Mouse (Mus musculus) MEL (cell line): ENCODE measurements around the gene Spats1. TPM values are rescaled to one million over a fixed set of nuclear protein-coding genes. Genes with fewer than 3 reads are reported as not detected.

Experiments used
- DNase-seq: peaks from one replicate; pipeline ENCODE4 v3.0.0; 2011; ENCODE audit warnings: low read depth, low spot score
- H3K27ac ChIP-seq: 2 replicates; pipeline ENCODE4 v1.5.1; 2012; ENCODE audit warnings: low read depth, mild to moderate bottlenecking, control low read depth, low read length, moderate library complexity; ENCODE audit not compliant: control insufficient read depth
- H3K27me3 ChIP-seq, 2 experiments: fragments of 150-350 bp in 1 of 2; sonication (generic) in 1 of 2; 2 replicates each; pipeline ENCODE4 v1.6.1; 2012; ENCODE audit warnings: low read length in 2 of 2, mild to moderate bottlenecking in 2 of 2, improper control_type of control experiment in 1 of 2, moderate library complexity in 1 of 2; ENCODE audit not compliant: insufficient read depth in 2 of 2, control insufficient read depth in 1 of 2
- H3K36me3 ChIP-seq, 2 experiments: 2 replicates each; pipeline ENCODE4 v1.6.1; 2012 to 2014; ENCODE audit warnings: low read length in 2 of 2, improper control_type of control experiment in 1 of 2, inconsistent platforms in 1 of 2, mild to moderate bottlenecking in 1 of 2; ENCODE audit not compliant: insufficient read depth in 2 of 2, control insufficient read depth in 1 of 2
- H3K4me1 ChIP-seq, 2 experiments: fragments of 150-350 bp in 1 of 2; sonication (generic) in 1 of 2; 2 replicates each; pipeline ENCODE4 v1.6.1; 2012; ENCODE audit warnings: low read length in 2 of 2, improper control_type of control experiment in 1 of 2, mild to moderate bottlenecking in 1 of 2; ENCODE audit not compliant: insufficient read depth in 2 of 2, control insufficient read depth in 1 of 2
- H3K4me3 ChIP-seq, 2 experiments: fragments of 150-350 bp in 1 of 2; sonication (generic) in 1 of 2; 2 replicates each; pipeline ENCODE4 v1.5.1; 2012; ENCODE audit warnings: low read depth in 2 of 2, low read length in 2 of 2, mild to moderate bottlenecking in 2 of 2, moderate library complexity in 2 of 2, control low read depth in 1 of 2, improper control_type of control experiment in 1 of 2; ENCODE audit not compliant: control insufficient read depth in 1 of 2, insufficient read depth in 1 of 2
- H3K79me2 ChIP-seq: 2 replicates; pipeline ENCODE4 v1.6.1; 2012; ENCODE audit warnings: mild to moderate bottlenecking, low read length, moderate library complexity; ENCODE audit not compliant: control insufficient read depth, poor library complexity, insufficient read depth
- H3K9ac ChIP-seq: 2 replicates; pipeline ENCODE4 v1.6.1; 2012; ENCODE audit warnings: low read depth, mild to moderate bottlenecking, control low read depth, low read length, moderate library complexity; ENCODE audit not compliant: control insufficient read depth, poor library complexity, severe bottlenecking
- H3K9me3 ChIP-seq: fragments of 150-350 bp; sonication (generic); replicated peaks from 2 replicates; pipeline ENCODE4 v1.6.1; 2012; ENCODE audit warnings: mild to moderate bottlenecking, low read length, improper control_type of control experiment, moderate library complexity; ENCODE audit not compliant: insufficient read depth
- BHLHE40 ChIP-seq: IDR thresholded peaks from 2 replicates; pipeline ENCODE4 v1.6.1; 2012; ENCODE audit warnings: low read depth, mild to moderate bottlenecking, inconsistent platforms, low read length, improper control_type of control experiment, borderline replicate concordance
- CHD1 ChIP-seq: IDR thresholded peaks from 2 replicates; pipeline ENCODE4 v1.6.1; 2012; ENCODE audit warnings: low read depth, mild to moderate bottlenecking, inconsistent platforms, low read length, improper control_type of control experiment
- CHD2 ChIP-seq: IDR thresholded peaks from 2 replicates; pipeline ENCODE4 v1.6.1; 2011; ENCODE audit warnings: low read length, improper control_type of control experiment
- CTCF ChIP-seq, 3 experiments: IDR thresholded peaks in 2 of 3; conservative IDR thresholded peaks in 1 of 3; 2 replicates each; pipeline ENCODE4 v1.5.1; 2011 to 2012; ENCODE audit warnings: low read length in 3 of 3, low read depth in 2 of 3, mild to moderate bottlenecking in 2 of 3, improper control_type of control experiment in 1 of 3, inconsistent platforms in 1 of 3, mixed read lengths in 1 of 3, moderate library complexity in 1 of 3; ENCODE audit not compliant: control insufficient read depth in 1 of 3, insufficient read depth in 1 of 3, poor library complexity in 1 of 3, severe bottlenecking in 1 of 3
- E2F4 ChIP-seq: IDR thresholded peaks from 2 replicates; pipeline ENCODE4 v1.6.1; 2011; ENCODE audit warnings: low read depth, low read length, improper control_type of control experiment, borderline replicate concordance
- ELF1 ChIP-seq: IDR thresholded peaks from 2 replicates; pipeline ENCODE4 v1.6.1; 2014; ENCODE audit warnings: low read depth, mild to moderate bottlenecking, inconsistent platforms, low read length, improper control_type of control experiment, moderate library complexity
- EP300 ChIP-seq, 2 experiments: IDR thresholded peaks; 2 replicates each; pipeline ENCODE4 v1.6.1; 2011; ENCODE audit warnings: improper control_type of control experiment in 2 of 2, low read length in 2 of 2, low read depth in 1 of 2, mild to moderate bottlenecking in 1 of 2
- ETS1 ChIP-seq: IDR thresholded peaks from 2 replicates; pipeline ENCODE4 v1.6.1; 2012; ENCODE audit warnings: low read depth, mild to moderate bottlenecking, inconsistent platforms, low read length, improper control_type of control experiment, moderate library complexity
- GABPA ChIP-seq: IDR thresholded peaks from 2 replicates; pipeline ENCODE4 v1.6.1; 2012; ENCODE audit warnings: low read depth, mild to moderate bottlenecking, inconsistent platforms, low read length, improper control_type of control experiment, moderate library complexity
- GATA1 ChIP-seq: IDR thresholded peaks from 2 replicates; pipeline ENCODE4 v1.6.1; 2011; ENCODE audit warnings: low read depth, low read length, improper control_type of control experiment
- HCFC1 ChIP-seq: IDR thresholded peaks from 2 replicates; pipeline ENCODE4 v1.6.1; 2012; ENCODE audit warnings: low read depth, mild to moderate bottlenecking, inconsistent platforms, low read length, improper control_type of control experiment, moderate library complexity
- JUND ChIP-seq: IDR thresholded peaks from 2 replicates; pipeline ENCODE4 v1.6.1; 2011; ENCODE audit warnings: low read depth, mild to moderate bottlenecking, improper control_type of control experiment, low read length
- KAT2A ChIP-seq: conservative IDR thresholded peaks from 2 replicates; pipeline ENCODE4 v1.6.1; 2012; ENCODE audit warnings: low read depth, low read length, improper control_type of control experiment, inconsistent platforms
- MAFK ChIP-seq: IDR thresholded peaks from 2 replicates; pipeline ENCODE4 v1.6.1; 2011; ENCODE audit warnings: low read depth, mild to moderate bottlenecking, low read length, improper control_type of control experiment, borderline replicate concordance
- MAZ ChIP-seq: IDR thresholded peaks from 2 replicates; pipeline ENCODE4 v1.6.1; 2012; ENCODE audit warnings: low read depth, mild to moderate bottlenecking, inconsistent platforms, low read length, improper control_type of control experiment
- MEF2A ChIP-seq: IDR thresholded peaks from 2 replicates; pipeline ENCODE4 v1.6.1; 2014; ENCODE audit warnings: low read depth, mild to moderate bottlenecking, inconsistent platforms, low read length, improper control_type of control experiment; ENCODE audit not compliant: poor library complexity, insufficient replicate concordance, severe bottlenecking; ENCODE audit errors: extremely low read depth
- MXI1 ChIP-seq: IDR thresholded peaks from 2 replicates; pipeline ENCODE4 v1.6.1; 2011; ENCODE audit warnings: mild to moderate bottlenecking, low read depth, low read length, improper control_type of control experiment
- MYB ChIP-seq: IDR thresholded peaks from 2 replicates; pipeline ENCODE4 v1.6.1; 2011; ENCODE audit warnings: mild to moderate bottlenecking, low read depth, low read length, improper control_type of control experiment
- MYC ChIP-seq: IDR thresholded peaks from 2 replicates; pipeline ENCODE4 v1.6.1; 2011; ENCODE audit warnings: low read depth, mild to moderate bottlenecking, low read length, improper control_type of control experiment, moderate library complexity
- NELFE ChIP-seq: IDR thresholded peaks from 2 replicates; pipeline ENCODE4 v1.6.1; 2011; ENCODE audit warnings: low read depth, low read length, improper control_type of control experiment
- NRF1 ChIP-seq: IDR thresholded peaks from 2 replicates; pipeline ENCODE4 v1.6.1; 2014; ENCODE audit warnings: low read depth, mild to moderate bottlenecking, inconsistent platforms, low read length, improper control_type of control experiment, moderate library complexity; ENCODE audit not compliant: poor library complexity, insufficient read depth, severe bottlenecking
- POLR2A ChIP-seq, 2 experiments: IDR thresholded peaks; 2 replicates each; pipeline ENCODE4 v1.6.1; 2011 to 2012; ENCODE audit warnings: low read length in 2 of 2, mild to moderate bottlenecking in 2 of 2, control low read depth in 1 of 2, improper control_type of control experiment in 1 of 2, low read depth in 1 of 2, moderate library complexity in 1 of 2; ENCODE audit not compliant: control insufficient read depth in 1 of 2, insufficient read depth in 1 of 2, poor library complexity in 1 of 2
- POLR2AphosphoS2 ChIP-seq: IDR thresholded peaks from 2 replicates; pipeline ENCODE4 v1.6.1; 2011; ENCODE audit warnings: low read length, improper control_type of control experiment
- POLR2AphosphoS5 ChIP-seq: IDR thresholded peaks from 2 replicates; pipeline ENCODE4 v1.6.1; 2012; ENCODE audit warnings: low read depth, borderline replicate concordance, mild to moderate bottlenecking, inconsistent platforms, low read length, moderate library complexity, mixed read lengths
- RAD21 ChIP-seq: IDR thresholded peaks from 2 replicates; pipeline ENCODE4 v1.6.1; 2011; ENCODE audit warnings: mild to moderate bottlenecking, low read depth, low read length, improper control_type of control experiment
- RCOR1 ChIP-seq: IDR thresholded peaks from 2 replicates; pipeline ENCODE4 v1.6.1; 2012; ENCODE audit warnings: low read depth, mild to moderate bottlenecking, inconsistent platforms, low read length, improper control_type of control experiment
- SIN3A ChIP-seq: IDR thresholded peaks from 2 replicates; pipeline ENCODE4 v1.6.1; 2012; ENCODE audit warnings: low read length, improper control_type of control experiment, inconsistent platforms
- SMC3 ChIP-seq: IDR thresholded peaks from 2 replicates; pipeline ENCODE4 v1.6.1; 2011; ENCODE audit warnings: low read depth, low read length, improper control_type of control experiment
- TAL1 ChIP-seq: IDR thresholded peaks from 2 replicates; pipeline ENCODE4 v1.6.1; 2012; ENCODE audit warnings: mild to moderate bottlenecking, inconsistent platforms, low read length, moderate library complexity, mixed read lengths
- TBP ChIP-seq: IDR thresholded peaks from 2 replicates; pipeline ENCODE4 v1.8.0; 2011; ENCODE audit warnings: low read depth, low read length, improper control_type of control experiment
- TCF12 ChIP-seq: IDR thresholded peaks from 2 replicates; pipeline ENCODE4 v1.6.1; 2014; ENCODE audit warnings: low read depth, mild to moderate bottlenecking, inconsistent platforms, low read length, improper control_type of control experiment, moderate library complexity
- UBTF ChIP-seq: IDR thresholded peaks from 2 replicates; pipeline ENCODE4 v1.6.1; 2012; ENCODE audit warnings: low read depth, mild to moderate bottlenecking, inconsistent platforms, low read length, improper control_type of control experiment, moderate library complexity, borderline replicate concordance; ENCODE audit not compliant: insufficient read depth
- USF1 ChIP-seq: IDR thresholded peaks from 2 replicates; pipeline ENCODE4 v1.6.1; 2014; ENCODE audit warnings: low read depth, mild to moderate bottlenecking, inconsistent platforms, low read length, improper control_type of control experiment, moderate library complexity
- USF2 ChIP-seq, 2 experiments: IDR thresholded peaks; 2 replicates each; pipeline ENCODE4 v1.6.1; 2011 to 2012; ENCODE audit warnings: improper control_type of control experiment in 2 of 2, low read length in 2 of 2, borderline replicate concordance in 1 of 2, inconsistent platforms in 1 of 2, low read depth in 1 of 2, mild to moderate bottlenecking in 1 of 2; ENCODE audit not compliant: insufficient read depth in 1 of 2
- ZC3H11A ChIP-seq: IDR thresholded peaks from 2 replicates; pipeline ENCODE4 v1.6.1; 2012; ENCODE audit warnings: low read depth, mild to moderate bottlenecking, inconsistent platforms, low read length, improper control_type of control experiment
- ZKSCAN1 ChIP-seq: IDR thresholded peaks from 2 replicates; pipeline ENCODE4 v1.6.1; 2012; ENCODE audit warnings: low read depth, mild to moderate bottlenecking, inconsistent platforms, low read length, improper control_type of control experiment, moderate library complexity
- ZNF384 ChIP-seq: IDR thresholded peaks from 2 replicates; pipeline ENCODE4 v1.6.1; 2012; ENCODE audit warnings: low read depth, mild to moderate bottlenecking, inconsistent platforms, low read length, improper control_type of control experiment
- polyA plus RNA-seq, 2 experiments: library from polyadenylated mRNA; stranded (reverse) in 1 of 2; unstranded in 1 of 2; fragments of >175 nt in 1 of 2; fragments of >200 nt in 1 of 2; gene quantifications; 2 replicates each; pipeline versions ENCODE4 v1.2.1 to v1.2.4; 2012; ENCODE audit warnings: low replicate concordance in 2 of 2, low read depth in 1 of 2; ENCODE audit not compliant: insufficient read length in 2 of 2, insufficient read depth in 1 of 2, missing spikeins in 1 of 2
- total RNA-seq: library from RNA; depleted of rRNA; stranded (reverse); fragments of 300-350 nt; gene quantifications from 2 replicates; pipeline ENCODE4 v1.2.3, GENCODE M21; 2012

Gene Spats1
- total and polyA plus RNA-seq, 3 experiments, result 1.5 to 149 (median 2.5) TPM

- Histone ChIP-seq H3K4me1 (peaks cover 0 to 11% of the 10 kb centered on the region in 2 experiments; a peak in 2 of 4 replicates), H3K27ac (no peak overlapping the region), H3K9ac (no peak overlapping the region), H3K27me3 (no peaks in the 10 kb centered on the region), H3K4me3 (no peak overlapping the region), H3K79me2 (0 out of 2 replicates have a peak, but pooled peaks cover 1% of the 10 kb centered on the region), H3K9me3 (no peaks in the 10 kb centered on the region), H3K36me3 (peaks cover 4 to 51% of the 10 kb centered on the region in 2 experiments; a peak in 3 of 4 replicates)
- DNase-seq, result peak; percentile 32
- TF ChIP-seq TCF12 (peak; percentile 47; the same call in 1 of the 2 replicates), POLR2A (IDR thresholded peaks at IDR 0.05; ENCODE audit: control insufficient read depth in 1 of 2, insufficient read depth in 1 of 2, low read depth in 1 of 2, low read length in 2 of 2, poor library complexity in 1 of 2) (no peak), CHD1 (no peak), MAZ (no peak), KAT2A (no peak), SMC3 (no peak), MYC (no peak), TAL1 (no peak), GABPA (no peak), MEF2A (no peak), ZNF384 (no peak), E2F4 (no peak), POLR2AphosphoS2 (no peak), ETS1 (peak; percentile 33; the same call in 1 of the 2 replicates), HCFC1 (no peak), UBTF (no peak), BHLHE40 (peak; percentile 85), MYB (no peak), ZC3H11A (no peak), MXI1 (peak; percentile 79), NELFE (no peak), ELF1 (no peak), USF2 (IDR thresholded peaks at IDR 0.05; ENCODE audit: borderline replicate concordance in 1 of 2, insufficient read depth in 1 of 2, low read depth in 1 of 2, low read length in 2 of 2) (0 out of 4 replicates have a peak, but pooled peaks of 1 of the 2 experiments have one; percentile 17), TBP (no peak), RAD21 (no peak), CHD2 (no peak), JUND (no peak), ZKSCAN1 (no peak), MAFK (no peak), NRF1 (no peak), EP300 (IDR thresholded peaks at IDR 0.05; ENCODE audit: low read depth in 1 of 2, low read length in 2 of 2) (peak; percentile 44 to 52; a peak in 2 of 4 replicates), USF1 (peak; percentile 75; the same call in 1 of the 2 replicates), POLR2AphosphoS5 (no peak), SIN3A (no peak), CTCF (IDR thresholded peaks at IDR 0.05 in 2 of 3, conservative IDR thresholded peaks at IDR 0.05 in 1 of 3; ENCODE audit: control insufficient read depth in 1 of 3, insufficient read depth in 1 of 3, low read depth in 2 of 3, low read length in 3 of 3, poor library complexity in 1 of 3, severe bottlenecking in 1 of 3) (no peak), RCOR1 (no peak), GATA1 (0 out of 2 replicates have a peak, but pooled peaks have one; percentile 28)
These were observed 57.8 kb downstream of the Spats1 start for GRCm38 (mm10) chr17:45417387-45417786.
